In the genomic region with DNA sequence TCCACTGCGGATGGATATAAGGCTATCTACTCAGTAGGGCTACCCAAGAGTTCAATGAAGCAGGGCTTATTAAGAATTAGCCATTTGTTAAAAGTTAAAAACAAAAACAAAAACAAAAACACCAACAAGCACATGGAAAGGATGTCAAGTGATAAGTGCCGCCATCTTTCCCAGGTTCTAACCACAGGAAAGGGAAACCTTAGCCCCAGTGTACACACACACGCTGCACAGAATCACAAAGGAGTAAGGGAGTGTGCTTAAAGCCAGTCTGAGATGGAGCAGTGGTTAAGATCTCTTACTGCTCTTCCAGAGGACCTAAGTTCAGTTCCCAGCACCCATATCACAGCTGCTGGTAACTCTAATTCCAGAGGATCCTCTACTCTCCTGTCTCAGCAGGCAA, we compare ENCODE assay signal across 14 mouse cellular contexts.
"Had no signal": no experiment of that assay in that cellular context is flagged by ENCODE, and none has a peak within 500 bp of the region (broad histone marks: within the 10 kb centered on the region; RNA-seq: fewer than 3 reads in every experiment).

No protein-coding gene starts in this region.

- H3K9me3 ChIP-seq: liver, embryonic 13.5 days; lung, embryonic 15.5 days; midbrain, embryonic 13.5 days; neural tube, embryonic 15.5 days had no signal

- H3K27me3 ChIP-seq: liver, embryonic 13.5 days; lung, embryonic 15.5 days; midbrain, embryonic 13.5 days; neural tube, embryonic 15.5 days had no signal

- H3K4me2 ChIP-seq: lung, embryonic 15.5 days; midbrain, embryonic 13.5 days; neural tube, embryonic 15.5 days had no signal

- H3K36me3 ChIP-seq: lung, embryonic 15.5 days; midbrain, embryonic 13.5 days; neural tube, embryonic 15.5 days had no signal

- H3K9ac ChIP-seq: liver, postnatal 0 days; lung, embryonic 15.5 days; midbrain, embryonic 13.5 days; neural tube, embryonic 15.5 days had no signal

- H3K27ac ChIP-seq: layer of hippocampus, adult 2 months; liver, embryonic 13.5 days; lung, embryonic 15.5 days; midbrain, embryonic 13.5 days; neural tube, embryonic 15.5 days had no signal

- DNase-seq: kidney, adult 18-20 months; kidney, postnatal 10 days; kidney, postnatal 4 days; left cerebral cortex, postnatal 4 days; liver; liver, embryonic 13.5 days; liver, postnatal 0 days; lung, postnatal 14 days; right cerebral cortex, adult 18-20 months; right cerebral cortex, postnatal 25 days had no signal

- H3K4me3 ChIP-seq: layer of hippocampus, adult 2 months; liver, embryonic 13.5 days; lung, embryonic 15.5 days; midbrain, embryonic 13.5 days; neural tube, embryonic 15.5 days had no signal

- ATAC-seq: liver, postnatal 0 days; midbrain, embryonic 13.5 days had no signal
